Mouse (Mus musculus): ENCODE data around the gene Malrd1. TPM values are rescaled to one million over a fixed set of nuclear protein-coding genes. Genes with fewer than 3 reads are reported as not detected.

Gene Malrd1
- polyA plus RNA-seq, 1 experiment = not detected

DNA sequence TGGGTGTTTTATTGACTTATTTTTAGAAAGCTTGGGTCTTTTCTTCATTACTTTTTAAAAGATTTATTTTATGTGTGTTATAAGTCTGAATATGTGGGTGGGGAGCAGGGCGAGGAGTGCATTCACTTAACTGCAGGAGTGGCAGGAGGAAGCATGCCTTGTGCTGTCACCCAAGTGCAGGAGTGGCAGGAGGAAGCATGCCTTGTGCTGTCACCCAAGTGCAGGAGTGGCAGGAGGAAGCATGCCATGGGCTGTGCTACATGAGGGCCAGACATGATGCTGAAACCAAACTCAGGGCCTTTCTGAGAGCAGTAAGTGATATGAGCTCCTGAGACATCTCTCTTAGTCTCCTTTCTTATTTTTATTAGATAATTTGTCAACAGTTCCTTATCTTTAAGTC, 726.0 kb downstream of the Malrd1 start:
- Histone ChIP-seq H3K27ac (ENCODE audit: insufficient read depth, low read depth, low read length) (no peak overlapping the region), H3K4me1 (ENCODE audit: control insufficient read depth, insufficient read depth, low read length) (no peaks in the 10 kb centered on the region), H3K4me3 (ENCODE audit: insufficient read depth, low read length) (no peak overlapping the region)
- no peak for TF ChIP-seq POLR2A (IDR thresholded peaks at IDR 0.05; ENCODE audit: borderline replicate concordance, low read depth, low read length)
- no peak for TF ChIP-seq CTCF (IDR thresholded peaks at IDR 0.05; ENCODE audit: low read depth, low read length)

Data from bone marrow macrophage, adult 2 months (primary cell).